Mouse (Mus musculus) spleen, adult 2 months (tissue): ENCODE measurements at regions not wholly inside any gene's neighbourhood (a gene's known extent, or its start where the extent isn't known, plus 50 kb on each side); places are given as distances from the start of the nearest gene placed in this dataset.

ENCODE experiments used
- DNase-seq, 2 experiments: peaks; one replicate each; pipeline versions ENCODE4 v3.0.0 to v3.0.0-alpha.2; 2012 to 2021; ENCODE audit warnings: low spot score in 2 of 2, low read depth in 1 of 2
- H3K27ac ChIP-seq: fragments of 200-500 bp; 2 replicates; pipeline ENCODE4 v1.5.1; 2012; ENCODE audit warnings: low read length, inconsistent platforms; ENCODE audit not compliant: insufficient read depth
- H3K27me3 ChIP-seq: fragments of 200-500 bp; 2 replicates; pipeline ENCODE4 v1.6.1; 2012; ENCODE audit warnings: mild to moderate bottlenecking, moderate library complexity, low read length, inconsistent platforms; ENCODE audit not compliant: control insufficient read depth, insufficient read depth
- H3K36me3 ChIP-seq: fragments of 200-500 bp; 2 replicates; pipeline ENCODE4 v1.6.1; 2012; ENCODE audit warnings: mild to moderate bottlenecking, low read length, inconsistent platforms; ENCODE audit not compliant: control insufficient read depth, insufficient read depth
- H3K4me1 ChIP-seq: fragments of 200-500 bp; 2 replicates; pipeline ENCODE4 v1.6.1; 2011; ENCODE audit warnings: inconsistent platforms; ENCODE audit not compliant: control insufficient read depth, insufficient read depth, insufficient read length
- H3K4me3 ChIP-seq: fragments of 200-500 bp; 2 replicates; pipeline ENCODE4 v1.5.1; 2011; ENCODE audit warnings: mild to moderate bottlenecking, inconsistent platforms; ENCODE audit not compliant: insufficient read depth, insufficient read length; ENCODE audit errors: extremely low read depth
- CTCF ChIP-seq: fragments of 200-500 bp; IDR thresholded peaks from 2 replicates; pipeline ENCODE4 v1.5.1; 2011; ENCODE audit warnings: mild to moderate bottlenecking, inconsistent platforms; ENCODE audit not compliant: insufficient read depth, insufficient read length, insufficient replicate concordance; ENCODE audit errors: extremely low read depth
- POLR2A ChIP-seq: fragments of 200-500 bp; IDR thresholded peaks from 2 replicates; pipeline ENCODE4 v1.6.1; 2011; ENCODE audit warnings: low read depth, low read length, inconsistent platforms
- WGBS: fragments of 180-500 bp; shearing (Covaris S2); methylation state at CpG from one replicate; pipeline ENCODE4 v1.1.7; 2018; 5-methylcytosine and 5-hydroxymethylcytosine counted together

- TF ChIP-seq POLR2A: no peak
- WGBS: 92% methylated on average over 15 of the region's 15 CpGs
- no peaks in the 10 kb centered on the region for H3K36me3 ChIP-seq
- H3K27ac ChIP-seq: no peak overlapping the region
- DNase-seq: no peak
- no peaks in the 10 kb centered on the region for H3K27me3 ChIP-seq
- H3K4me1 ChIP-seq: no peaks in the 10 kb centered on the region
- no peak overlapping the region for H3K4me3 ChIP-seq
These were observed 97.5 kb upstream of the Teddm2 start for GRCm38 (mm10) chr1:153997201-153998181.

DNA sequence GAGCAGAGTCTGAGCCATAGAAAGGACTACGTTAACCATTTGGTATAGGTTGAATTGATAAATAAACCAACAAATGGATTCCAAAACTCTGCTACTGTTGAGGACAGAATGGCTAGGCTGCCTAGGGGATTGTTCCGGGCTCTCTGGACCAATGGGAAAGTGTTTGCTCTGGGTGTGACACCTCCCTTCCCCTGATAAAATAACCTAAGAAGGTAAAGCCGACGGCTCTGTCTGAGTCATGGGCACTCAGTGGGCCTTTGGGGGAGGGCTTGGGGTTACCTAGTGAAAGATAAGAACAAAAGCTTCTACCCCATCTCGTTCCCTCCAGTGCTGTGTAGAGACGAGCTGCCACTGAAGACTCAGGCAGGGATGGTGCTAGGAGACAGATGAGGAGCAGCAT is 99.7 kb upstream of the Teddm2 start:
- TF ChIP-seq CTCF (no peak), POLR2A (no peak)

GRCm38 (mm10) chr1:154003669-154004068 is 103.6 kb upstream of the Teddm2 start:
- no peak overlapping the region for H3K4me3 ChIP-seq
- TF ChIP-seq POLR2A (no peak), CTCF (no peak)
- no peaks in the 10 kb centered on the region for H3K4me1 ChIP-seq
- no peak overlapping the region for H3K27ac ChIP-seq
- WGBS: 35% methylated on average over 7 of the region's 7 CpGs
- no peaks in the 10 kb centered on the region for H3K36me3 ChIP-seq
- H3K27me3 ChIP-seq: no peaks in the 10 kb centered on the region
- DNase-seq: no peak

More for the DNA sequence above, 99.7 kb upstream of the Teddm2 start:
- Histone ChIP-seq H3K4me3 (no peak overlapping the region), H3K27ac (no peak overlapping the region), H3K27me3 (no peaks in the 10 kb centered on the region), H3K36me3 (no peaks in the 10 kb centered on the region), H3K4me1 (no peaks in the 10 kb centered on the region)
- 82% methylated on average over 6 of the region's 6 CpGs for WGBS
- no peak for DNase-seq

DNA sequence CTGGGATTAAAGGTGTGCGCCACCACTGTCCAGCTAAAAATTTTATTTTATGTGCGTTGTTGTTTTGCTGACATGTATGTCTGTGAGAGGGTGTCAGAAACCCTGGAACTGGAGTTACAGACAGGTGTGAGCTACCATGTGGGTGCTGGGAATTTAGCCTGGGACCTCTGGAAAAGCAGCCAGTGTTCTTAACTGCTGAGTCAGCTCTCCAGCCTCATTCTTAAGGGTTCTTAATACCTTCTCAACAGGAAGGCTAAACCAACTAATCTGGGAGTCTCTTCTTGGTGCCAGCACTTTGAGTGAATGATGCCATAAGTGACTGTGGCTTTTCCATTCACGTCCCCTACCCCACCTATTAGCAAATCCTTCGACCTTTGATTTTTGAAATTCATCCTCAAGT is 104.6 kb upstream of the Teddm2 start:
- no peak overlapping the region for H3K4me3 ChIP-seq
- WGBS: 94% methylated on average over 4 of the region's 4 CpGs
- H3K27me3 ChIP-seq: no peaks in the 10 kb centered on the region
- H3K27ac ChIP-seq: no peak overlapping the region
- DNase-seq: no peak
- TF ChIP-seq POLR2A (no peak), CTCF (no peak)
- H3K4me1 ChIP-seq: no peaks in the 10 kb centered on the region
- H3K36me3 ChIP-seq: no peaks in the 10 kb centered on the region

- no peaks in the 10 kb centered on the region for H3K36me3 ChIP-seq
- H3K27ac ChIP-seq: no peak overlapping the region
- no peak for DNase-seq
- no peak overlapping the region for H3K4me3 ChIP-seq
- no peaks in the 10 kb centered on the region for H3K4me1 ChIP-seq
- 14% methylated on average over 13 of the region's 13 CpGs for WGBS
- H3K27me3 ChIP-seq: no peaks in the 10 kb centered on the region
- TF ChIP-seq POLR2A: no peak
- TF ChIP-seq CTCF: no peak
These were observed 106.0 kb upstream of the Teddm2 start for GRCm38 (mm10) chr1:154006055-154006454.

GRCm38 (mm10) chr1:154007440-154007839 is 107.4 kb upstream of the Teddm2 start:
- no peaks in the 10 kb centered on the region for H3K4me1 ChIP-seq
- no peak overlapping the region for H3K4me3 ChIP-seq
- H3K27me3 ChIP-seq: no peaks in the 10 kb centered on the region
- TF ChIP-seq CTCF (no peak), POLR2A (no peak)
- 79% methylated on average over 3 of the region's 3 CpGs for whole genome bisulfite sequencing
- H3K36me3 ChIP-seq: no peaks in the 10 kb centered on the region
- H3K27ac ChIP-seq: no peak overlapping the region
- no peak for DNase-seq

DNA sequence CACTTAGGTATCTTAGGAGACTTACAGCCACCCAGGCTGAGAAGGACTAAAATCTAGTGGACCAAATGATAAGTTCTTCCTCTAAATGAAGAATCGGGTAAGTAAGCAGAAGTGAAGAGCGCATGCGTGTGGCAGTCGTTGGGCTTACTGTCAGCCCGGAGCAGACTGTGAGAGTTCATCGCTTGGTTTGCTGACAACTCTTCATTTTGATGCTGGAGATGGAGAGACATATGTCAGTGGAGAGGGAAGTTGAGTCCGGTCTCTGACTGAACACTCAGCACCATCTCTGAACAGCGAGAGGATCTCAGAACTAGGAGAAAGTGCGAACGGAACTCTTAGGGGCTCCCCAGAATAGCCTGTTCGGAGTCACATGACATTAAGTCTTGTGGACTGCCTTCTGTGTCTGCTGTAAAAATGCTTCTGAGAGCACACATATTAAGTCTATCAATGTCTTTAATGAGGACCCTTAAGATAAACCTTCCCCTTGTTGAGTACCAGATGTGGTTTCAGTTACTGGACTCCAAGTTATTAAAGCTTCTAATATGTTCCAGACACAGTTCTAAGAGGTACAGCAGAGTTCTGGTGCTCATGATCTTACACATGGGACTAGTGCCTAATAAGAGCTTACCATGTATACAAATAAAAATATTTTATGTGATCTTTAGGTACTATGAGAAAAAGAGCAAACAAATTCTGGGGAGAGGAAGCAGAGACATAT is 108.7 kb upstream of the Teddm2 start:
- H3K27me3 ChIP-seq: no peaks in the 10 kb centered on the region
- H3K36me3 ChIP-seq: no peaks in the 10 kb centered on the region
- H3K4me3 ChIP-seq: no peak overlapping the region
- H3K27ac ChIP-seq: no peak overlapping the region
- 71% methylated on average over 11 of the region's 11 CpGs for WGBS
- no peak for TF ChIP-seq CTCF
- TF ChIP-seq POLR2A: no peak
- no peak for DNase-seq
- no peaks in the 10 kb centered on the region for H3K4me1 ChIP-seq
